Mouse (Mus musculus) ES-Bruce4 (cell line): ENCODE measurements around the gene Palm3.

Experiments
- CTCF ChIP-seq: IDR thresholded peaks from one replicate; pipeline ENCODE4 v1.8.1; 2011; ENCODE audit warnings: low read depth, low read length
- EP300 ChIP-seq: IDR thresholded peaks from 2 replicates; pipeline ENCODE4 v1.6.1; 2011; ENCODE audit warnings: low read depth, low read length; ENCODE audit not compliant: insufficient read depth
- POLR2A ChIP-seq: IDR thresholded peaks from one replicate; pipeline ENCODE4 v1.8.1; 2011; ENCODE audit warnings: low read length; ENCODE audit not compliant: insufficient read depth

DNA sequence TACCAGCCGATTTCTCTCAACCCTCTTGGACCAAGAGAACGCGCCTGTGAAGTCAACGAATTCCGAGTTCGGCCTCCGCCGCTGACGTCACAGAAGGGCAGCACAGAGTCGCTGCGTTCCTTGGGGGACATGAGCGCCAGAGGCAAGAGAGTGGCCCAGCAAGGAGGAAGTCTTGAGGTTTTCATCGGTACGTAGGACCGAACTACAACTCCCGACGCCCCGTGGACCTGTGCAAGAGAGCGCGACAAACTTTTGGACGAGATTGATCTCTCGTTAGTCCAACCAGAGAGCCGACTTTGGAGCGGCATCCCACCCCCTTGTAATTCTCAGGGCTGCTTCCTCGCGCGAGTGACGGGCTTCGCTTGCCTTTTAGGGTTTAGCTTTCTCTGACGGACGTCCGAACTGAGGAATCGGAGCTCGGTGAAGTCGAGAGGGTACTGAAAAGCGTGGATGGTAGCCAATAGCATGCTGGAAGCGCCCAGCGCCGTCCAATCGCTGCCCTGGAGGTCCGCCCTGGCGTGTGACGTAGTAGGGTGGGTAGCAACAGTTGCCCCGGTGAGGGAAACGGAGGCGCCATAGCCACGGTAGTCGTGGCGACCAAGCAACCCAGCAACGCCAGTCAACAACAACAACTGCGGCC, 45.1 kb downstream of the Palm3 start, which contains the start of gene Rfx1:
- TF ChIP-seq CTCF (no peak), EP300 (no peak), POLR2A (no peak)
